Mouse (Mus musculus): ENCODE measurements at regions not wholly inside any gene's neighbourhood (a gene's known extent, or its start where the extent isn't known, plus 50 kb on each side); places are given as distances from the start of the nearest gene placed in this dataset.

DNA sequence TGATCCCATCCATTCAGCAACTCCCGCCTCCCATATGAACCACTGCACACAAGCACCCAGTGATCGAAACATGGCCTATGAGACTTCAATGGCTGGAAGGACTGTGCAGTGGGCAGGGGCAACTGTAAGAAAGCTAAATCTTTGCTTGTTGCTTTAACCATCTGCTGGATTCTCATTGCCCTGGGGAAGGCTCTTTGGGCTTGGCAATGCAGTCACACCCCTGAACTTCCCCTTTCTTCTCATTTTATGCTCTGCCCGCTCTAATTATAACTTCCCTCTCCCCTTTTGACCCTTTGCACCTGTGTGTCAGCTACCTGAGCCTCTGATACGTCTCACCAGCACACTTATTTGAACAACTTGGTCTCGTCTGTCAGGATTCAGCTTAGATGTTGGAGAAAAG is 70.6 kb downstream of the S1pr1 start:
- no peak for TF ChIP-seq POLR2A (IDR thresholded peaks at IDR 0.05; ENCODE audit: control insufficient read depth, extremely low read depth, insufficient read depth, low read length, poor library complexity)
- no peak for TF ChIP-seq CTCF (IDR thresholded peaks at IDR 0.05; ENCODE audit: borderline replicate concordance, control insufficient read depth, extremely low read depth, insufficient read depth, low read length, poor library complexity)
